Mouse (Mus musculus): ENCODE data around the gene Cacnb2.

DNA sequence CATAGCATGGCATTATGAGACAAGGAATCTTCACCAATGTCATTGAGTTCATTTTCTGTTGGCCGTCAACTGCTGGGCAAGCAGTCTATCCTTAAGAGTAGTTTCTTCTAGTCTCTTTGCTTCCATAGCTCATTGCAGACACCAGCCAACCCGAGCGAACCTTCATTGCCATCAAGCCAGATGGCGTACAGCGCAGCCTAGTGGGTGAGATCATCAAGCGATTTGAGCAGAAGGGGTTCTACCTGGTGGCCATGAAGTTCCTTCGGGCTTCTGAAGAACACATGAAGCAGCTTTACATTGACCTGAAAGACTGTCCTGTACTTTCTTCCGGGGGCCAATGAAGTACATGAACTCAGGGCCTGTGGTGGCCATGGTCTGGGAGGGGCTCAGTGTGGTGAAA is 69.2 kb downstream of the Cacnb2 start:
- TF ChIP-seq CHD2 (IDR thresholded peaks at IDR 0.05; ENCODE audit: low read depth, low read length): no peak
- no peak for TF ChIP-seq ZNF384 (IDR thresholded peaks at IDR 0.05; ENCODE audit: low read depth, low read length)
- TF ChIP-seq ZC3H11A (IDR thresholded peaks at IDR 0.05; ENCODE audit: borderline replicate concordance, low read depth, low read length): no peak

All from ES-E14 (cell line).